Mouse (Mus musculus) brain, embryonic 14.5 days (tissue): ENCODE measurements around the gene Ift46.

Experiments used
- CTCF ChIP-seq: fragments of 200-500 bp; IDR thresholded peaks from 2 replicates; pipeline ENCODE4 v1.5.1; 2012; ENCODE audit warnings: inconsistent platforms, mild to moderate bottlenecking, moderate library complexity, borderline replicate concordance; ENCODE audit not compliant: insufficient read depth, insufficient read length; ENCODE audit errors: extremely low read depth
- POLR2A ChIP-seq: fragments of 200-500 bp; IDR thresholded peaks from 2 replicates; pipeline ENCODE4 v1.6.1; 2012; ENCODE audit warnings: mild to moderate bottlenecking, inconsistent platforms, borderline replicate concordance; ENCODE audit not compliant: poor library complexity, insufficient read depth, insufficient read length, severe bottlenecking; ENCODE audit errors: extremely low read depth

- TF ChIP-seq CTCF (no peak), POLR2A (no peak)
Observed at GRCm38 (mm10) chr9:44733671-44734523, 33.8 kb upstream of the Ift46 start.
